Mouse (Mus musculus): ENCODE data around the gene Bsx.

DNA sequence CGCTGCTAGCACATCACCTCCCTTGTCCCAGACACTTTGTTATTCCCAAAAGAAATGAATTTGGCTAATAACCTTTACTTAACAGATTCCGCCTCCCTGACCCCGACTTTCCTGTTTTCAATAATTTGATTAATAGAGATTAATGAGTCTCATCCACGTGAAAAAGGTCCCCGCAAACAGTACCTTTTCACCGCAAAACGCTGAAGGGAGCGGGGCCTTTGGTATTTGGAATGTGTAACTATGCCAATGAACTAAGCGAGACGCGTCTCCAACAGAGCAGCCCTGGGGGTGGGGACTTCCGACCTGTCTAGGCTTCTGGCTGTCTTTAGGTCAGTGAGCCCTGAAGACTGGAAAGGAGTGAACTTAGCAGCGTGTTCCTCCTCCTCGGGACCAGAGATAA is 5.1 kb downstream of the Bsx start:
- no peak for TF ChIP-seq CTCF (IDR thresholded peaks at IDR 0.05 in 2 of 3, conservative IDR thresholded peaks at IDR 0.05 in 1 of 3; ENCODE audit: control insufficient read depth in 1 of 3, insufficient read depth in 1 of 3, low read depth in 2 of 3, low read length in 3 of 3, poor library complexity in 1 of 3, severe bottlenecking in 1 of 3)
- TF ChIP-seq POLR2A (IDR thresholded peaks at IDR 0.05; ENCODE audit: control insufficient read depth in 1 of 2, insufficient read depth in 1 of 2, low read depth in 1 of 2, low read length in 2 of 2, poor library complexity in 1 of 2), result no peak
- TF ChIP-seq USF1 (IDR thresholded peaks at IDR 0.05; ENCODE audit: low read depth, low read length), result no peak
